Mouse (Mus musculus) hindbrain, embryonic 10.5 days (tissue): Measurements from ENCODE around the gene Nfs1. TPM values are rescaled to one million over a fixed set of nuclear protein-coding genes. Genes with fewer than 3 reads are reported as not detected.
"Not testable (repeated sequence)": the region's sequence is repeated elsewhere in the genome, so short reads cannot be mapped to it uniquely, and the experiment has no call there.

Source experiments
- DNase-seq: peaks from one replicate; pipeline ENCODE4 v3.0.0-alpha.2; 2017; ENCODE audit warnings: low spot score
- H3K27ac ChIP-seq: fragments of 300-500 bp; sonication (generic); 2 replicates; pipeline ENCODE4 v1.5.1; 2016; ENCODE audit warnings: mild to moderate bottlenecking, moderate library complexity
- H3K27me3 ChIP-seq: fragments of 300-500 bp; sonication (generic); 2 replicates; pipeline ENCODE4 v1.6.1; 2016; ENCODE audit warnings: mild to moderate bottlenecking; ENCODE audit not compliant: poor library complexity, insufficient read depth, severe bottlenecking
- H3K36me3 ChIP-seq: fragments of 300-500 bp; sonication (generic); 2 replicates; pipeline ENCODE4 v1.6.1; 2016; ENCODE audit warnings: mild to moderate bottlenecking, moderate library complexity
- H3K4me1 ChIP-seq: fragments of 300-500 bp; sonication (generic); replicated peaks from 2 replicates; pipeline ENCODE4 v1.6.1; 2016; ENCODE audit warnings: mild to moderate bottlenecking
- H3K4me3 ChIP-seq: fragments of 300-500 bp; sonication (generic); 2 replicates; pipeline ENCODE4 v1.5.1; 2016; ENCODE audit warnings: mild to moderate bottlenecking, moderate library complexity
- H3K9me3 ChIP-seq: fragments of 300-500 bp; sonication (generic); 2 replicates; pipeline ENCODE4 v1.6.1; 2016; ENCODE audit warnings: mild to moderate bottlenecking, moderate library complexity
- WGBS: fragments of 180-500 bp; shearing (Covaris S2); methylation state at CpG from one replicate; pipeline ENCODE4 v1.1.7; 2016; 5-methylcytosine and 5-hydroxymethylcytosine counted together
- polyA plus RNA-seq: library from polyadenylated mRNA; unstranded; fragments of >200 nt; fragmentation: Nextera tagmentation; extraction: Ambion mirVana; gene quantifications from 2 replicates; pipeline ENCODE4 v1.2.1, GENCODE M21; 2016

Nfs1 gene
- polyA plus RNA-seq = 41.6 and 43.5 TPM in 2 replicates

DNA sequence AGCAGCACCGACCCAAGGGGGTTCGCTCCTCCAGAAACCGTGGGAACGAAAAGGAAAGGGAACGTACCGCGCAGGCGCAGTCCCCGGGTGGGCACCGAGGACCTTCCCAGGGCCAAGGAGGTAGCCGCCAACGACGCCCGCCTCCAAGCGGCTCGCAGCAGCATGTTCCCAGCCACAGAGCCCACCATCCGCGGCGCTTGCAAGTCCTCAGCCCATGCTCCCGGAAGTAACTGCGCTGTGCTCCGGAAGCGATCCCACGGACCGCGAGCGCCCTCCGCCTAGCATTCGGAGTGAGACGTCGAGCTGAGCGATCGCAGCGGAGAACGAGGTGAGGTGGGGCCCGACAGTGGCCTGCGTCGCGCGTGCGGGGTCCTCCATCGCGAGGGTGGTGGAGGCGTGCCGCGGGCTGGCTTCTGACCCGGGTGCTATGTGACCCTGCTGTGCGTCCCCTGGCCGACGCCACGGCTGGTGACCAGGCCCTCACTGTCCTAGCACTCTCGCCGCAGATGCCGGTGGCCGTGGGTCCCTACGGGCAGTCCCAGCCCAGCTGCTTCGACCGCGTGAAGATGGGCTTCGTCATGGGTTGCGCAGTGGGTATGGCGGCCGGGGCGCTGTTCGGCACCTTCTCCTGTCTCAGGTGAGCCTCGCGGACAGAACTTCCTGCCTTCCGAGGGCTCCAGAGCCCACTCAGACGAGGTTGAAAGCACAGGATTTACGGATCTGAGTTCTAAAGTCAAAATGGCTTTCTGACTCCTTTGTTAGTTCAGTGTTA is at the start of gene Nfs1, which contains the start of gene Romo1:
TSS of gene Nfs1 (minus strand) at position 234 of the 772 bp plus-strand sequence.
TSS of gene Romo1 (plus strand) at position 87 of the 772 bp plus-strand sequence.
- peaks cover 56% of the 10 kb centered on the region for H3K36me3 ChIP-seq
- H3K9me3 ChIP-seq = no peaks in the 10 kb centered on the region
- under 1% methylated on average over 70 of the region's 70 CpGs for WGBS
- H3K4me3 ChIP-seq = peak within 1 kb of the TSS; percentile 78
- H3K27ac ChIP-seq = peak within 1 kb of the TSS; percentile 92
- peaks cover 19% of the 10 kb centered on the region for H3K4me1 ChIP-seq
- peak; percentile 98 for DNase-seq
- H3K27me3 ChIP-seq = no peaks in the 10 kb centered on the region

DNA sequence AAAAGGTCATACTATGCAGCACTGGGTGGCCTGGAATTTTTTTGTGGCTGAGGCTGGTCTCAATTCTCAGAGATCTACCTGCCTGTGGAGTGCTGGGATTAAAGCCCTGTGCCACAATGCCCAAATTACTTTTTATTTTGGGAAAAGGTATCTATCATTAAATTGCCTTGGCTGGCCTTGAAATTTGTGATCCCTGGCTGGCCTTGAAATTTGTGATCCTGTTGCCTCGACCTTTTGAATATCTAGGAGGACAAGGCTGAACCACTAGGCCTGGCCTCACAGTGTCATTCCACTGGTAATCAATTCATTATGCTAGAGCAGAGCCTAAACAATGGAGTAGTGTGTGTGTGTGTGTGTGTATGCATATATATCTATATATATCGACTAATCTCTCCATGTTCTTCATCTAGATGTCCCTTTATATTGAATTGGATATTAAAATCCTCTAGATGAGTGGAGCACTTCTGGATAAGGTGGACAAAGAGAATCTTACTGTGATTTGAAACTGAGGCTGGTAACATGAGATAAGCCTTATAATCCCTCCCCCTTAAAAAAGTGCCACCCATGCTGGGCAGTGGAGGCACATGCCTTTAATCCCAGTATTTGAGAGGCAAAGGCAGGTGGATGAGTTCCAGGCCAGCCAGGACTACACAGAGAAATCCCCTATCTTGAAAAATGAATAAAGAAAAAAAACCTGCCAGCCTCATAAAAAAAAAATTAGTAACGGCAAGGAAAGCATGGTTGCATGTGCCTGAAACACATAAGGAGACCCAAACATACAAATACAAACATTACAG is 49.3 kb upstream of the Nfs1 start:
- Histone ChIP-seq H3K27ac (no peak overlapping the region), H3K4me3 (no peak overlapping the region), H3K27me3 (no peaks in the 10 kb centered on the region), H3K9me3 (no peaks in the 10 kb centered on the region), H3K36me3 (0 out of 2 replicates have a peak, but pooled peaks cover under 1% of the 10 kb centered on the region), H3K4me1 (peaks cover 33% of the 10 kb centered on the region)
- 73% methylated on average over 3 of the region's 3 CpGs for WGBS
- DNase-seq = no peak

DNA sequence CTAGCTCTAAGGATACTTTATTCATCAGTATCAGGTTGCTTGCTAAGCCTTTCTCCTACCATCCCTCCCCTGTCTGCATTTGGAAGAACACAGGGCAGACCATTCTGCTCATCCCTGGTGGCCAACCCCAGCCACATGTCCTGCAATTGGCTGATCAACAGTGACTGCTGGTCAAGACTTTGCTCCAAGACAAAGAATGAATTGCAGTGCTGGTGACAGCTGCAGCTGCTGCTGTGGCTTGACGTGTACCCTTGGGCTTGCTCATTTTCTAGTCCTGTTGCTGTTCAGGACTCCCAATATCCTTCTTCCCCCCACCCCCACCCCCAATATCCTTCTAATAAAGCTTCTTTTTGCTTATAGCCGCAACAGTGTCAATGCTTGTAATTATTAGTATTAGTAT is 48.1 kb upstream of the Nfs1 start:
- no peaks in the 10 kb centered on the region for H3K36me3 ChIP-seq
- no peaks in the 10 kb centered on the region for H3K27me3 ChIP-seq
- no peak overlapping the region for H3K27ac ChIP-seq
- H3K9me3 ChIP-seq = no peaks in the 10 kb centered on the region
- WGBS = 90% methylated on average over 2 of the region's 2 CpGs
- no peak overlapping the region for H3K4me3 ChIP-seq
- H3K4me1 ChIP-seq = peaks cover 23% of the 10 kb centered on the region
- DNase-seq = no peak

DNA sequence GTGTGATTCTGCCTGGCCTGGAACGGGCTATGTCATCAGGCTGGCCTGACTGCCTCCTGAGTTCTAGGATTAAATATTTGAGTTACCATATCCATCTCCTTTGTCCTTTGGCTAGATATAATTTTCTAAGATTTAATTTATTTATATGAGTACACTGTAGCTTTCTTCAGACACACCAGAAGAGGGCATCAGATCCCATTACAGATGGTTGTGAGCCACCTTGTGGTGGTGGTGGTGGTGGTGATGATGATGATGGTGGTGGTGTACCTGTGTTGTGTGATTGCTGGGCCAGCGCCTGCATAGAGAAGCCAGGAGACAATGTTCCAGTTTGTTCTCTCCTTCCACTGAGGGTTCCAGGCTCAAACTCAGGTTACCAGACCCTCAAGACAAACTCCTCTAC is 47.6 kb upstream of the Nfs1 start:
- Histone ChIP-seq H3K27me3 (no peaks in the 10 kb centered on the region), H3K9me3 (no peaks in the 10 kb centered on the region), H3K27ac (no peak overlapping the region), H3K4me3 (no peak overlapping the region), H3K4me1 (peaks cover 20% of the 10 kb centered on the region), H3K36me3 (no peaks in the 10 kb centered on the region)
- 93% methylated on average over 2 of the region's 2 CpGs for WGBS
- DNase-seq = no peak

DNA sequence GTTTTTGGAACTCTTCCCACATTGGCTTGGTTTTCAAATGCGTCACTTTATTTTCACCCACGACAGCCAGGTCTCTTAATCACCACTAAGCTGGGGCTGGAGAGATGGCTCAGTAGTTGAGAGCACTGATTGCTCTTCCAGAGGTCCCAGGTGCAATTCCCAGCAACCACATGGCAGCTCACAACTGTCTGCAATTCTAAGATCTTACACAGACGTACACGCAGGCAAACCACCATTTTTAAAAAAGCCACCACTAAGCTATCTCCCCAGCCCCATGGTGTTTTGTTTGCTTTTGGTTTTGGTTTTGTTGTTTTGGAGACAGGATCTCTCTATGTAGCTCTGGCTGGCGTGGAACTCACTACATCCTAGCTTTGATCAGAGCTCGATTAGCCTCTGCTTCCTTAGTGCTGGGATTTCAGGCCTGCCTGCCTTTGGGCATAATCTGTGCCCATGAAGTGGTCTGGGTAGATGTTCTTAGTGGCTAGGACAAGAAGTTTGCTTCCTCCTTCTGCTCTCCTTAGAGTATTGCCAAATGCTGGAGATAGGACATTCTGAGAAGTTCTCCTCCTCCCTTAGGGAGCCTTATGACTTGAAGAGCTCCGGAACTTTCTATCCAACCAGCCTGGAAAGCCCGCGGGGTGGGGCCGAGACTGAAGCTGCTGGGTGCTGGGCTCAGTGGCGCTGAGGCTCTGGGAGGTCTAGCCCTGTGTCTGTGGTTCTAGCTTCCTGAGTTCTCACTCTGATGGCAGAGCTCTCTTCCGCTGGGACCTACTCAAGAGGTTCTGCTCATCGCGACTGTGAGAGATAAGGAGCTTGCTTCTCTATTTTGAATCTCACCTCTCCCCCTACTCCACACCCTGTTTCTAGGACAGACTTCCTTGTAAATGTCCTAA is 46.3 kb upstream of the Nfs1 start:
- Histone ChIP-seq H3K4me1 (peaks cover 7% of the 10 kb centered on the region; the same call in 1 of the 2 replicates), H3K27ac (no peak overlapping the region), H3K36me3 (no peaks in the 10 kb centered on the region), H3K9me3 (no peaks in the 10 kb centered on the region), H3K4me3 (no peak overlapping the region), H3K27me3 (no peaks in the 10 kb centered on the region)
- WGBS = 85% methylated on average over 14 of the region's 14 CpGs
- DNase-seq = no peak

DNA sequence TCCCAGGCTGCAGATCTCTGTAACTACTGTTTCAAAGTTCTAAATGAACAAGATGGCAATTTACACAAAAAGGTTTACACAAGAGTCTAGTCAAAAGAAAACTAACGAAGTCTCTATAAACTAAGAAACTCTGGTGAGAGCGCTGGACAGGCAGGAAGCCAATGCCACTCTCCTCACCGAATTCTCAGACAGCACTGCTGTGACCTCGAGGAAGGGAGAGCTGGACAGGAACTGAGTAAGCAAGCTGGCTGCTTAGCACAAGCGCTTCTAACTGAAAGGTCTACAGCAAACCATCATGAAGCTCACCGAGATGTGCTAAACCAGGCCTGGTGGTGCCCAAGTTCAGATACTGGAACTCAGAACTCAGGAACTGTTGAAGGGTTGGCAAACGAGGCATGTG is 45.3 kb upstream of the Nfs1 start:
- not testable (repeated sequence) for H3K9me3 ChIP-seq, H3K27me3 ChIP-seq, H3K4me1 ChIP-seq, H3K4me3 ChIP-seq, H3K27ac ChIP-seq, H3K36me3 ChIP-seq, DNase-seq
- WGBS = 89% methylated on average over 7 of the region's 7 CpGs

DNA sequence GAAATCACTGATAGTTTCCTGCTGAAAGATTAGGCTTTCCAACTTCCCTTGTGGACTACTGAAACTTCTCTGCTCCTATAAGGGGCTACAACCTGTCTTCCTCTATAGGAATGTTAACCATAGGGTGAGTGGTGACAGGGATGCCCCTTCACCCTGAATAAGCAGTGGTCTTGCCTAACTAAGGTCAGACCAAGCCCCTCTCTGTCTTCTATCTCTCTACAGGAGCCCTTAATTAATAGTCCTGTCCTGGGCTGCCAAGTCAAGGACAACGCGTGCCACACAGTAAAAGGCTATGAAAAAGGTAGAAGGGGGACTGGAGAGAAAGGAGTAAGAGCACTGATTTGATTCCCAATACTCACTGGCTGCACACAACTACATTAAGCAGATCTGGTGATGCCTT is 37.6 kb upstream of the Nfs1 start:
- DNase-seq = no peak
- WGBS = 76% methylated on average over 2 of the region's 2 CpGs
- H3K4me1 ChIP-seq = peaks cover 33% of the 10 kb centered on the region
- no peak overlapping the region for H3K27ac ChIP-seq
- H3K27me3 ChIP-seq = no peaks in the 10 kb centered on the region
- peaks cover 28% of the 10 kb centered on the region for H3K36me3 ChIP-seq
- no peak overlapping the region; the same call in 1 of the 2 replicates for H3K4me3 ChIP-seq
- no peaks in the 10 kb centered on the region for H3K9me3 ChIP-seq

DNA sequence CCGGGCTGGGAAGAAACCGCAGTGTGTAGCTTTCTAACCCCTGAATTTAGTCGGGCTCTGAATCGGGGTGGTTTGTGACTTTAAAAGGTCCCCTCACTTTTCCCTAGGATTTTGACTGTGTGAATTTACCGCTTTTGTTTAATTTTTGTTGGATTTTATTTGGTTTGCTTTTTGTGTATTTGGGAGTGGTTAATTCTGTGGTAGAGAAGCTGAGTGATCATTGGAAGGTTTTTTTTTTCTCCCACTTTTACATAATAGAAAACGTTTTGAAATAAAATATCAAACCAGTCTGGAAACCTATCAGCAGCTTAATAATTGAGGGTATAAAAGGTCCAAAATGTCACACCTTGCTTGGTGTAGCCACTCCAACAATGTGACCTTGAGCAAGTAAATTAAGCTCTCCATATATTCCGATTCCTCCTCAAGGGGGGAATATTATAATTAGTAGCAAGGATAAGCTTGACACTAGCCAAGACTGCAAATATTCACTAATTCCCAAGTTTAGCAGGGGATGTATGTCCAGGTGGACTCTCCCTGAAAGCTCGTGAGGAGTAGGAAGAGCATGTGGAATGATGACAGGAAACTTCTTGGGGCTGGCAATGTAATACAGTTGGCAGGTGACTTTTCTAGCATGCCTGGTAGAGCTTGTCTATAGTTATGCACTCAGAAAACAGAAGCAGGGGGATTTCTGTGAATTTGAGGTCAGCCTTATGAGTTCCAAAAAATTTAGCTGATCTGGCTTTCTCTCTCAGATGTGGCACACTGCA is 37.0 kb upstream of the Nfs1 start:
- Histone ChIP-seq H3K36me3 (peaks cover 33% of the 10 kb centered on the region), H3K4me1 (peaks cover 36% of the 10 kb centered on the region), H3K27me3 (no peaks in the 10 kb centered on the region), H3K4me3 (peak overlapping the region; percentile 89), H3K9me3 (no peaks in the 10 kb centered on the region), H3K27ac (peak overlapping the region; percentile 100)
- 22% methylated on average over 8 of the region's 8 CpGs for WGBS
- DNase-seq = no peak

DNA sequence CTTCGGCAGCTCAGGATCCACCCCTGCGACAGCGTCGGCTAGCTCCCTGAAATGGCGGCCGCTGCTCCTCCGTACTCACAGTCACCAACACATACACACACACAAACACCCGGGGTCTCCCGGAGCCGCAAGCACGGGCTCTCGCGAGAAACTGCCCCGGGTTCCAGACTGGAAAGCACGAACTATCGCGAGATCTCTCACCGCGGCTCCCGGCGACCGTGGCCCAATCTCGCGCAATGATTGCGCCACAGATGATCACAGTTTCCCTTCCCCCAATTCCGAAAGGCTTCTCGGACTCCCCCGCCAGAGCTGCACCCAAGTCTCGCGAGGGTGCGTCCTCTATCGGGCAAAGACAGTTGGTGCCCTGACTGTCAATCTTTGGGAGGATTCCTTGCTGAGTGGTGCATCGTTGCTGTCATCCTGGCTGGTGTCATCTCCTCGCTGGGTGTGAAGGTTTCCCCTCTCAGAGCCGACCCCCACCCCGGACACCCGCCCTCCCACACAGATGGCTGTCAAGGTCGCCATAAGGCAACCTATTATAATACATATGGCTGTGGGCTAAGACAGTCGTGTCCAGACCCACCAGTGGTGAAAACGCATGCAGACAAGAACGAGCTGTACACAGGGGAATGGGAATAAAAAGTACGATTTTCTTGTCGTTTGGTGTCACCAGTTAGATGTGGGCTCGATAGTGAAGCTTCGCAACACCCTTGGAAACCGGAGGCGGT is 36.3 kb upstream of the Nfs1 start, which contains the start of gene Rbm39:
TSS of gene Rbm39 (minus strand) at position 145 of the 728 bp plus-strand sequence.
- H3K9me3 ChIP-seq = no peaks in the 10 kb centered on the region
- H3K36me3 ChIP-seq = peaks cover 41% of the 10 kb centered on the region
- H3K27me3 ChIP-seq = no peaks in the 10 kb centered on the region
- peak; percentile 100 for DNase-seq
- WGBS = under 1% methylated on average over 47 of the region's 47 CpGs
- peak within 1 kb of the TSS; percentile 100 for H3K27ac ChIP-seq
- H3K4me3 ChIP-seq = peak within 1 kb of the TSS; percentile 89
- H3K4me1 ChIP-seq = peaks cover 40% of the 10 kb centered on the region

DNA sequence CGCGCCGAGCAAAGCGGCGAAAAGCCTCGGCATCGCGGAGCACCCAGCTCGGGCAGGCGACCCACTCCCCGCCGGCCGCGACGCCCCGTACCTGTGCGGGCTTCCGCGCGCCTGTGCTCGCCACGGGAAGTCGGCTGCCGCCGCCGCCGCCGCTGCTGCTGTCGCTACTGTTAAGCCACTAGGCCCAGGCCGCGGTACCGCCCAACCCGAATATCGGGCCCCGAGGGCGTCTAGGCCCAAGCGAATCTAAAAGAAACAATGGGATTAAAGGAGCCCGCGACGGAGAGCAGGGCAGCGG is 35.8 kb upstream of the Nfs1 start:
- H3K27me3 ChIP-seq = no peaks in the 10 kb centered on the region
- DNase-seq = no peak
- peaks cover 40% of the 10 kb centered on the region for H3K4me1 ChIP-seq
- H3K9me3 ChIP-seq = no peaks in the 10 kb centered on the region
- H3K4me3 ChIP-seq = peak overlapping the region; percentile 89
- WGBS = under 1% methylated on average over 41 of the region's 41 CpGs
- peak overlapping the region; percentile 100 for H3K27ac ChIP-seq
- H3K36me3 ChIP-seq = peaks cover 46% of the 10 kb centered on the region

DNA sequence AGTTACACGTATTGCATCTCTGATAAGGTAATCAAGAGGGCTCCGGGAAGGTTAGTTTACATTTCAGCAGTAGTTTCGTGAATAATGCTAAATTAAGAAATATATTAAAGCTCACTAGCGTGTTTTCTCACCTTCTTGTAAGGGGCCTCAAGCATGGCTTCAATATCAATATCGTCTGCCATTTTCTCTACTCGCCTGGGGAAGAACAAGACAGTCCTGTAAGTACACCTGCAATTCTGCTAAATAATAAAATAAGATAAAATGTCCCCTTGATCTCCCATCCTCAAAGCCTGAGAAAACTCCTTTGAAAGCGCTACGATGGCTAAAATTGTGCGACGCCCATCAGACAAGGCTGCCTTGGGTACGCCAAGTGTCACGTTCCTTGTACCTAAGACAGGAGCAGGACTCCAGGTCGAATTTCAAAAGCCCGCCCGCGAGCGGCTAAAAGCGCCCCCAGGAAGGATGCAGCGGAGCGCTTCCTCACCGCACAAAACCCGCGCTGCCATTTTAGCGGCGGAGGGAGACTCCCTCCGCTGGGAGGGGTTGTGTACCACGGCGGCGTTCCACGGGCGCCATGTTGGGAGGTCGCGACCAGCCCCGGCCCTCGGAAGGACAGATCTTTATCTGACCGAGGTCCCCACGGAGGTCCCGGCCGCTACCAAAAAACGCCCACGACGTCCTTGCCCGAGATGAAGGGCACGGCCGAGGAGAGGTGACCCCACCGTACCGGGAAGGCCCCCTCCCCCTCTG is 35.2 kb upstream of the Nfs1 start:
- WGBS = 2% methylated on average over 47 of the region's 47 CpGs
- peaks cover 51% of the 10 kb centered on the region for H3K36me3 ChIP-seq
- no peaks in the 10 kb centered on the region for H3K27me3 ChIP-seq
- H3K4me1 ChIP-seq = peaks cover 40% of the 10 kb centered on the region
- peak overlapping the region; percentile 100 for H3K27ac ChIP-seq
- H3K9me3 ChIP-seq = no peaks in the 10 kb centered on the region
- peak overlapping the region; percentile 89 for H3K4me3 ChIP-seq
- peak; percentile 80 for DNase-seq
